Mouse (Mus musculus) forebrain, embryonic 10.5 days (tissue): Measurements from ENCODE around the gene Upk3b. TPM values are rescaled to one million over a fixed set of nuclear protein-coding genes. Genes with fewer than 3 reads are reported as not detected.

Experiments
- DNase-seq: peaks from one replicate; pipeline ENCODE4 v3.0.0-alpha.2; 2017; ENCODE audit warnings: low spot score; ENCODE audit errors: extremely low spot score
- H3K27ac ChIP-seq: fragments of 300-500 bp; sonication (generic); 2 replicates; pipeline ENCODE4 v1.5.1; 2016; ENCODE audit warnings: mild to moderate bottlenecking
- H3K27me3 ChIP-seq: fragments of 300-500 bp; sonication (generic); 2 replicates; pipeline ENCODE4 v1.6.1; 2016; ENCODE audit warnings: mild to moderate bottlenecking; ENCODE audit not compliant: poor library complexity, severe bottlenecking
- H3K36me3 ChIP-seq: fragments of 300-500 bp; sonication (generic); replicated peaks from 2 replicates; pipeline ENCODE4 v1.6.1; 2016; ENCODE audit warnings: mild to moderate bottlenecking, moderate library complexity
- H3K4me1 ChIP-seq: fragments of 300-500 bp; sonication (generic); 2 replicates; pipeline ENCODE4 v1.6.1; 2016
- H3K4me3 ChIP-seq: fragments of 300-500 bp; sonication (generic); 2 replicates; pipeline ENCODE4 v1.5.1; 2016; ENCODE audit warnings: mild to moderate bottlenecking, moderate library complexity
- H3K9me3 ChIP-seq: fragments of 300-500 bp; sonication (generic); 2 replicates; pipeline ENCODE4 v1.6.1; 2016; ENCODE audit warnings: mild to moderate bottlenecking, moderate library complexity
- WGBS: fragments of 180-500 bp; shearing (Covaris S2); methylation state at CpG from one replicate; pipeline ENCODE4 v1.1.7; 2016; 5-methylcytosine and 5-hydroxymethylcytosine counted together
- polyA plus RNA-seq: library from polyadenylated mRNA; unstranded; fragments of >200 nt; fragmentation: Nextera tagmentation; extraction: Ambion mirVana; gene quantifications from 2 replicates; pipeline ENCODE4 v1.2.1, GENCODE M21; 2016

The Upk3b gene
- polyA plus RNA-seq, 1 experiment from 2014 or later: not detected

DNA sequence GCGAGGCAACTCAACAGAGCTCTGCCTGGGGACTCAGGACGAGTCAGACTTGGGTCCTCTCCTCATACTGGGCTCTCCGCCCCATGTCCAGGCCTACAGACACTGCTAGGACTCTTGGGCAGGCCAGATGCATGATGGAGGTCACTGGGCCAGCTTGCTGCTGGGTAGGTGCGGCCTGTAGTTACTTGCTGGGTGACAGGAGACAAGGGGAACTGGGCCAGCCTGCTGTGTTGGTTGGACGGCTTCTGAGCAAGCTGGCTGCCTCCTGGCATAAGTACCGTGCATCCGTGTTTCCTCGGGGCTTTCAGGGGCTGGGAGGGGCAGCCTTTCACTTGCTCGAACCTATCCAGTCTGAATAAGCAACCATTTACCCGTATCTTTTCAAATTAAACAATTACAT lies 22.7 kb upstream of the Upk3b start:
- Histone ChIP-seq H3K27ac (no peak overlapping the region), H3K36me3 (peaks cover 68% of the 10 kb centered on the region), H3K27me3 (no peaks in the 10 kb centered on the region), H3K4me1 (0 out of 2 replicates have a peak, but pooled peaks cover 2% of the 10 kb centered on the region), H3K4me3 (no peak overlapping the region), H3K9me3 (no peaks in the 10 kb centered on the region)
- no peak for DNase-seq
- 87% methylated on average over 10 of the region's 10 CpGs for WGBS

DNA sequence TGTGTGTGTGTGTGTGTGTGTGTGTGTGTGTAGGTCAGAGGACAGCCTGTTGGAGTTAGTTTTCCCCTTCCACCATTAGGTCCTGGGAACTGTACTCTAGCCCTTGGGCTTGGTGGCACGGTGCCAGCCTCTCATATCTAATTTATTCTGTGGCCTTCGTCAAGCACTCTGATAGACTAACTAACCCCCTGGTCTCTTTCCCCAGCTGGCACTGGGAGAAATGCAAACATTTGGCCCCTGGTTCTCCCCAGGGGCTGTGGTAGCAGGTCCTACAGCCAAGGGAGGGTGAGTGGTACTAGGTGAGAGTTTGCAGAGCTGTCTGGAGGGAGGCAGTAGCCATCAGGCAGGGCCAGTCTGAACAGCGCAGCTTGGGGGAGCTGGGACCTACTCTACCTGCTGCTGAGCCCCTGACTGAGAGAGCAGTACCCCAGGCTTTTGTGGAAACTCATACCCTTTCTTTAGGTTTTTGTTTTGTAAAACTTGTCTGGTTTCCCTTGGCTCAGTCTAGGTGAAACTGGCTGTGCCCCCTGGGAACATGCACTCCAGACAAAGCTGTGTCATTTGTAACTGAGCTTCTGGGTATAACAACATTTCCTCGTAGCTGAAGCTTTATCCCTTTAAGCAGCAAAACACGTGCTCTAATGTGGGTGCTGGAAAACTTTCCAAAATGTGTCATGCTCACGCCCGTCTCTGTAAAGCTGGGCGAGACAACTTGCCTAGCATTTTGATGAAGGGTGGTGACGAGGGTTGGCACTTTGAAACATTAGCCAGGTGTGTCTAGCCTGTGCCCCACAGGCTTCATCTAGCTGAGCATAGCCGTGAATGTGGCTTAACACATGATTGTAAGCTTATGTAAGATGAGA lies 22.1 kb upstream of the Upk3b start:
- Histone ChIP-seq H3K4me3 (no peak overlapping the region), H3K4me1 (0 out of 2 replicates have a peak, but pooled peaks cover 2% of the 10 kb centered on the region), H3K36me3 (peaks cover 65% of the 10 kb centered on the region), H3K27me3 (no peaks in the 10 kb centered on the region), H3K27ac (no peak overlapping the region), H3K9me3 (no peaks in the 10 kb centered on the region)
- DNase-seq: no peak
- 89% methylated on average over 10 of the region's 10 CpGs for WGBS

GRCm38 (mm10) chr5:136017262-136017661 lies 21.0 kb upstream of the Upk3b start:
- no peaks in the 10 kb centered on the region for H3K27me3 ChIP-seq
- peaks cover 65% of the 10 kb centered on the region for H3K36me3 ChIP-seq
- no peak overlapping the region for H3K27ac ChIP-seq
- H3K9me3 ChIP-seq: no peaks in the 10 kb centered on the region
- H3K4me3 ChIP-seq: no peak overlapping the region
- no peak for DNase-seq
- WGBS: 92% methylated on average over 6 of the region's 6 CpGs
- H3K4me1 ChIP-seq: 0 out of 2 replicates have a peak, but pooled peaks cover 2% of the 10 kb centered on the region

DNA sequence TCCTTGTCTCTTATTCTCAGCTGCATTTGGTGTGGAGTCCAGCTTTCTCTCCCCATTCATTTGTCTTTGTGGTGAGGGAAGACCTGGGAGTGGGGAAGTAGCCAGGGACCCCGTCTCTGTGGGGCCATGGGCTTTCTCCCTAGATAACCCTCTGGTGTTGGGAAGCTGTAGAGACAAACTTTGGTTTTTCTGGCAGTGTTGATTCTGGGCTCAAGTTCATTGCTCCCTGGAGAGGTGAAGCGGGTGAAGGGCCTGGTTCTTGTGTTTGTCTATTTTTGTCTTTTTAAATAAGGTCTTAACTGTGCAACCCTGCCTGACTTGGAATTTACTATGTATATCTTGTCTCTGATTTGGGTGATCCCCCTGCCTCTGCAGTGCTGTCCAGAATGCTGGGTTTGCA lies 19.6 kb upstream of the Upk3b start:
- WGBS: 90% methylated on average over 2 of the region's 2 CpGs
- Histone ChIP-seq H3K4me3 (no peak overlapping the region), H3K27ac (no peak overlapping the region), H3K27me3 (no peaks in the 10 kb centered on the region), H3K4me1 (0 out of 2 replicates have a peak, but pooled peaks cover 2% of the 10 kb centered on the region), H3K36me3 (peaks cover 52% of the 10 kb centered on the region), H3K9me3 (no peaks in the 10 kb centered on the region)
- DNase-seq: no peak

DNA sequence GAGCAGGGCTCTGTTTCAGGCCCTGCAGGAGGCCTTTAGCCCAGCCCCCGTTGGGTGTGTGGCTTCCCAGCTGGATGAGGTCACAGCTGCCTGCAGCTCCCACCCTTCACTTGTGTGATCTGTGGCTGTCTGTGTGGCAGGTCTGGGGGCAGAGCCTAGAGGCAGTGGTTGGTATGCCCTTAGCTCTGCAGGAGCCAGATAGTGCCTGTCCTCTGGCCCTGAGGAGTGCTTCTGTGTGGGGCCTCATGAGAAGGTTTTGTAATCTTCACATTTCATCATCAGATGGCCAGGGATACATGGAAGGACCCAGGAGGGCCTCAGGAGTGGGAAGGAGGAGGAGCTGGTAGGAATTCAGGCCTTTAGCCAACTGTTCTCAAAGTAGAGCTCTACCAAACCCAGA lies 18.4 kb upstream of the Upk3b start:
- Histone ChIP-seq H3K9me3 (no peaks in the 10 kb centered on the region), H3K4me1 (0 out of 2 replicates have a peak, but pooled peaks cover 2% of the 10 kb centered on the region), H3K27me3 (no peaks in the 10 kb centered on the region), H3K4me3 (no peak overlapping the region), H3K36me3 (peaks cover 44% of the 10 kb centered on the region), H3K27ac (no peak overlapping the region)
- WGBS: 52% methylated on average over 1 of the region's 1 CpGs
- no peak for DNase-seq

DNA sequence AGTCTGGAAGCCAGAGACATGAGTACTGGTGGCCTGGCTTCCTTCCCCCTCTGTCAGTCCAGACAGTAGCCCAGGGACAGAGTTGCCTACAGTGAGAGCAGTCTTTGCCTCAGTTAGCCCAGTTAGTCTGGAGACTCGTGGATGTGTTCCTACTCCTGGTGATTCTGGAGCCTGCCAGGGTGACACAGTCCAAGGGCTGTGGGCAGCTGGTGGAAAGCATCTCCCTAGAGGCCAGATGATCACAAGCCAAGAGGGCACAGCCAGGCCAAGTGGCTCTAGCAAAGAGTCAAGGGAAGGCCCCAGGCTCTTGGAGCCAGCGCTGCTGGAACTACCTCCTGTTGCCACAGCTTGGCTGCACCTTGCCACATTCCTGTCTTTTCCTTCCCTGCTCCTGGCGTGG lies 12.6 kb upstream of the Upk3b start:
- no peaks in the 10 kb centered on the region for H3K27me3 ChIP-seq
- no peak overlapping the region for H3K27ac ChIP-seq
- 0 out of 2 replicates have a peak, but pooled peaks cover 3% of the 10 kb centered on the region for H3K4me1 ChIP-seq
- H3K36me3 ChIP-seq: peaks cover 67% of the 10 kb centered on the region
- WGBS: 82% methylated on average over 3 of the region's 3 CpGs
- DNase-seq: no peak
- H3K9me3 ChIP-seq: no peaks in the 10 kb centered on the region
- H3K4me3 ChIP-seq: no peak overlapping the region

DNA sequence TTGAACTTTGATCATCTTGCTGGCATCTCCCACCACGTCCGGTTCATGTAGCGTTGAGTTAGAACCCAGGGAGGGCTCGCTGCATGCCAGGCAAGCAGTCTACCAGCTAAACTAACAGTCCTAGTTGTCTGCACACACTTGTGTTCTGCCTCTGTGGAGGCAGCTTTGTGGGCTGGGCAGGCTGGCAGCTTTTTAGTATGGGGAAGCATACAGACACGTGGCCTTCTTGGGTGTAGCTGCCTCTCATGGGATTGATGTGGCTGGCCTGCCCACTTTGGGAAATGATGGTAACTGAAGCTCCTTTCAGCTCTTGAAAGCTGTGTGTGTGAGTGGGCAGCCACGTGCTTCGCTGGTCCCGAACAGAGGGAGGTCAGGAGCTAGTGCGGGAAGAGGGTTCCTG lies 11.4 kb upstream of the Upk3b start:
- peaks cover 70% of the 10 kb centered on the region for H3K36me3 ChIP-seq
- 87% methylated on average over 9 of the region's 9 CpGs for WGBS

GRCm38 (mm10) chr5:136027612-136028311 lies 10.5 kb upstream of the Upk3b start:
- 0 out of 2 replicates have a peak, but pooled peaks cover 3% of the 10 kb centered on the region for H3K4me1 ChIP-seq
- peaks cover 74% of the 10 kb centered on the region for H3K36me3 ChIP-seq
- H3K27me3 ChIP-seq: no peaks in the 10 kb centered on the region
- WGBS: 85% methylated on average over 11 of the region's 11 CpGs
- no peaks in the 10 kb centered on the region for H3K9me3 ChIP-seq
- H3K27ac ChIP-seq: peak overlapping the region; percentile 33; the same call in 1 of the 2 replicates
- no peak overlapping the region for H3K4me3 ChIP-seq
- DNase-seq: no peak

More for the DNA sequence above, 11.4 kb upstream of the Upk3b start:
- Histone ChIP-seq H3K27ac (no peak overlapping the region), H3K27me3 (no peaks in the 10 kb centered on the region), H3K9me3 (no peaks in the 10 kb centered on the region), H3K4me3 (no peak overlapping the region), H3K4me1 (0 out of 2 replicates have a peak, but pooled peaks cover 3% of the 10 kb centered on the region)
- DNase-seq: no peak

DNA sequence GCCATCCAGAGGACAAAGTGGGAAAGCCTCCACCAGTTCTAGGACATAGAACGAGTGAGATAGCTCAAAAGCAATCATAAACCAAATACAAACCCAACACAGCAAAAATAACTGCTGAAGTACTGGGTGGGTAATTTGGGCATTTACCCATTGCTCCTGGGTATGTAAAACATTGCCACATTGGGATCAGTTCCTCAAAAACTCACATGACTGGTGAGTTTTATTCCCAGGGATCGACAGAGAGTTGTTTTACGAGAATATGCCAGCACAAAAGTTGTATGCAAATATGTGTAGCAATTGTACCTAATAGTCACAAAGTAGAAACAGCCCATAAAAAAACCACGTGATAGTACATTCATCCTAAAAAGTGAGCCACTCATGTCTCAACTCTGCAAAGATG lies 3.4 kb upstream of the Upk3b start:
- 90% methylated on average over 4 of the region's 4 CpGs for WGBS
- Histone ChIP-seq H3K27ac (no peak overlapping the region), H3K4me3 (no peak overlapping the region), H3K9me3 (no peaks in the 10 kb centered on the region), H3K36me3 (peaks cover 32% of the 10 kb centered on the region), H3K27me3 (no peaks in the 10 kb centered on the region), H3K4me1 (peaks cover 3% of the 10 kb centered on the region)
- no peak for DNase-seq

DNA sequence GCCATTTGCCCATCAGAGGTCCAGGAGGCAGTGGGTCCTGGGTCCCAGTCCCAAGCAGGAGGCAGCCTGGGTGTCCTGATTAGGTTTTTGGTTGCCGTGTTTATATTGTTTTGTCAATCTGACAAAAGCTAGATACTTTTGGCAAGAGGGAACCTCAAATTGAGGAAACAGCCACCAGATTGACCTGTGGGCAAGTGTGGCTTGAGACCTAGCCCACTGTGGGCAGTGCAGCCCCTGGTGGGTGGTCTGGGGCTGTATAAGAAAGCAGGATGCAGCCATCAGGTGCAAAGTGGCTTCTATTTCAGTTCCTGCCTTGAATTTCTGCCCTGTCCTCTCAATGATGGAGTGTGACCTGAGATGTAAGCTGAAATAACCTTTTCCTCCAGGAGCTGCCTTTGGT lies 3.0 kb upstream of the Upk3b start:
- Histone ChIP-seq H3K9me3 (no peaks in the 10 kb centered on the region), H3K27ac (no peak overlapping the region), H3K4me1 (peaks cover 7% of the 10 kb centered on the region), H3K27me3 (no peaks in the 10 kb centered on the region), H3K36me3 (peaks cover 28% of the 10 kb centered on the region), H3K4me3 (no peak overlapping the region)
- no peak for DNase-seq
- 98% methylated on average over 1 of the region's 1 CpGs for WGBS

GRCm38 (mm10) chr5:136036667-136037066 lies 1.6 kb upstream of the Upk3b start:
- Histone ChIP-seq H3K27ac (no peak overlapping the region), H3K36me3 (peaks cover 14% of the 10 kb centered on the region), H3K4me1 (peaks cover 15% of the 10 kb centered on the region), H3K27me3 (no peaks in the 10 kb centered on the region), H3K9me3 (no peaks in the 10 kb centered on the region), H3K4me3 (no peak overlapping the region)
- no peak for DNase-seq
- 75% methylated on average over 1 of the region's 1 CpGs for WGBS

- Histone ChIP-seq H3K36me3 (no peaks in the 10 kb centered on the region), H3K4me1 (peaks cover 15% of the 10 kb centered on the region), H3K4me3 (peak overlapping the region; percentile 26; the same call in 1 of the 2 replicates), H3K9me3 (no peaks in the 10 kb centered on the region), H3K27ac (0 out of 2 replicates have a peak overlapping the region, but pooled peaks have one; percentile 20), H3K27me3 (no peaks in the 10 kb centered on the region)
- DNase-seq: no peak
- WGBS: 49% methylated on average over 5 of the region's 5 CpGs
These were observed 1.9 kb downstream of the Upk3b start for GRCm38 (mm10) chr5:136040210-136040609.

GRCm38 (mm10) chr5:136041260-136041659 lies 3.0 kb downstream of the Upk3b start:
- Histone ChIP-seq H3K4me1 (peaks cover 25% of the 10 kb centered on the region), H3K9me3 (no peaks in the 10 kb centered on the region), H3K27me3 (no peaks in the 10 kb centered on the region), H3K36me3 (no peaks in the 10 kb centered on the region), H3K4me3 (no peak overlapping the region), H3K27ac (no peak overlapping the region)
- DNase-seq: no peak
- WGBS: 44% methylated on average over 2 of the region's 2 CpGs
